Mouse (Mus musculus): Measurements from ENCODE around the gene Cc2d2a.

GRCm38 (mm10) chr5:43776407-43776806 lies 114.3 kb downstream of the Cc2d2a start:
- no peak for TF ChIP-seq CTCF (IDR thresholded peaks at IDR 0.05; ENCODE audit: control insufficient read depth, insufficient read depth, insufficient replicate concordance, low read depth, low read length)
- no peak for TF ChIP-seq POLR2A (IDR thresholded peaks at IDR 0.05; ENCODE audit: control insufficient read depth, low read depth, low read length)

Data from testis, adult 2 months (tissue).